Mouse (Mus musculus): ENCODE results near the gene Phf7. TPM values are rescaled to one million over a fixed set of nuclear protein-coding genes. Genes with fewer than 3 reads are reported as not detected.

The Phf7 gene
- polyA plus RNA-seq, 1 experiment from 2014 or later: 13.6 TPM

DNA sequence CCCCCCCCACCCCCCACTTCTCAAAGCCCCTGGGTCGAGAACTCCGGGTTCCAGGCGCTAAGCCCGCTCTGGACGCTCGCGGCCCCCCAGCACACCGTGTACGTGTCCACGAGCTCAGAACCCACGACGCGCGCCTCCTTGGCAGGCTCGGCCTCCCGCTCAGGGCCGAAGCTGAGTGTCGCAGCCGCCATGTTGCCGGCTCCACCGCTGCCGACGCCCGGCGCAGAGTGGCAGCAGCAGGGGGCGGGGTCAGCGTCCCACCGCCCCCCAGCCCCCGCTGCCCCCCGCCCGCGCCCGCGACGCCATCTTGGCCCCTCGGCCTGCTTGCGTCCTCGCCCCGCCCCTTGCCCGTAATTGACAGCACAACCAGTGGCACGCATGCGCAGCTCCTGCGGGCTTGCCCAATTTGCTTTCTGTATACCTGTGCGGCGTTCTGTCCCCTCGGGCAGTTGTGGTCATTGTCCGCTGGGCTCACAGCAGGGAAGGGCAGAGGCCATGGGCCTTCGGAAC, 44.6 kb downstream of the Phf7 start:
- peaks cover 3% of the 10 kb centered on the region; the same call in 1 of the 2 replicates for H3K27me3 ChIP-seq
- ATAC-seq (ENCODE audit: low FRiP score): peak; percentile 60
- under 1% methylated on average over 48 of the region's 48 CpGs for WGBS
- H3K27ac ChIP-seq: peak overlapping the region; percentile 93
- H3K9me3 ChIP-seq: no peaks in the 10 kb centered on the region
- peak overlapping the region; percentile 91 for H3K9ac ChIP-seq
- H3K4me2 ChIP-seq: peak overlapping the region; percentile 99
- H3K4me1 ChIP-seq (replicated peaks): peaks cover 27% of the 10 kb centered on the region
- peak overlapping the region; percentile 72 for H3K4me3 ChIP-seq
- H3K36me3 ChIP-seq: peaks cover 29% of the 10 kb centered on the region

DNA sequence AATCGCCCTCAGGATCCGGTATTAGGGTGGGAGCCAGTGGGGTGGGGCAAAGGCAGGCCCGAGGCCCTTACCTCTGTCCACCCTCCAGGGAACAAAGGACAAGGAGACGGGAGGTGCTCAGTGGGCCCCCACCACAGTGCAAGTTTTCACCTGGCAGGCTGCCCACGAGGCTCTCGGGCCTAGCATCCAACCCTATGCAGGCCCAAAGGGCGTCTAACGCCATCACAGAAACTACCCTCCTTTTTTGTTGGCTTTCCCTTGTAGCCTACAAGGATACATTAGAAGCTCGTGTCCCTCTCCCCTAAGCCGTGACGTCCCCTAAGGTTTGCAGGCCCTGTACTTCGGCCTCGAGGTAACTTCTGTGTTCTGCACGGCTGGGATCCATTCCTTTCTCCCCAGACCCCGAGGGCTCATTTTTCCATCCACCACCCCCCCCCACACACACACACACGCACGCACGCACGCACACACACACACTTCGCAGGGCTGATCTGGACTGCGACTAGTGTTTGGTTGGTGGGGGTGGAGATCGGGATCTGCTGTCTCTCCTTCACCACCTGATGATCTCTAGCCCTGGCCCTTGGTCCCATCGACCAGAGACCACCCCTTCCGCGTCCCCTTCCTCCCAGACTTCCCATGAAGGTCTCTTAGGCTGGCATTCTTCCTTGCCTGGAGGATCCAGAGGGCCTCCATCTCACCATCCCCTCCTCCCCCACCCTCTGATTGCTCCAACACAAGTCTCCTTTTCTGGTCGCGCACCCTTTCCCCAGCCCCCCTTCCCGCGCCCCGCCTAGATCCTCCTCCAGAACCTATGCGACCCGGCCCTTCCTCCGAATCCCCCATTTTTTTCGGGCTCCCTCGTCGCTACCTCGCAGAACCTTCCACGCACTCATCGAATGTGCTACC, 45.3 kb downstream of the Phf7 start:
- peak; percentile 69 for ATAC-seq (ENCODE audit: low FRiP score)
- Histone ChIP-seq H3K4me3 (peak overlapping the region; percentile 72), H3K27me3 (peaks cover 3% of the 10 kb centered on the region; the same call in 1 of the 2 replicates), H3K4me1 (replicated peaks) (peaks cover 30% of the 10 kb centered on the region), H3K4me2 (peak overlapping the region; percentile 99), H3K36me3 (peaks cover 32% of the 10 kb centered on the region), H3K27ac (peak overlapping the region; percentile 93), H3K9ac (peak overlapping the region; percentile 91), H3K9me3 (no peaks in the 10 kb centered on the region)
- WGBS: under 1% methylated on average over 39 of the region's 39 CpGs

DNA sequence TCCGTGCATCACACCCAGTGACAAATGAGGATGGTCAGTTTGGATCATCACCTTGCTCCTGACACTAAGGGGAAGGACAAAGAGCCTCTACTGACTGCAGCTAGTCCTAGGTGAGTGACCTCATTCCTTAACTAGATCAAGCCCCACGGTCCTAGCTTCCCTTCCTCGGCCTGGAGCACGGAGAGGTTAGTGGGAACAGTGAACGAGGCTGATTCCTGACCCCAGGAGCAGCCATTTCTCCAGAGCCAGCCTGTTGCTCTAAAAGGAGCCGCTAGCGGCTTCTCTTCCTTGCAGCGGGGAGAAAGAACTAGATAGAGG, 45.9 kb downstream of the Phf7 start:
- Histone ChIP-seq H3K9ac (peak overlapping the region; percentile 91), H3K27me3 (peaks cover 3% of the 10 kb centered on the region; the same call in 1 of the 2 replicates), H3K4me2 (peak overlapping the region; percentile 99), H3K4me3 (peak overlapping the region; percentile 72), H3K9me3 (no peaks in the 10 kb centered on the region), H3K36me3 (peaks cover 38% of the 10 kb centered on the region), H3K4me1 (replicated peaks) (peaks cover 32% of the 10 kb centered on the region), H3K27ac (peak overlapping the region; percentile 93)
- ATAC-seq (ENCODE audit: low FRiP score): 0 out of 2 replicates have a peak, but pooled peaks have one; percentile 1
- 21% methylated on average over 8 of the region's 8 CpGs for WGBS

DNA sequence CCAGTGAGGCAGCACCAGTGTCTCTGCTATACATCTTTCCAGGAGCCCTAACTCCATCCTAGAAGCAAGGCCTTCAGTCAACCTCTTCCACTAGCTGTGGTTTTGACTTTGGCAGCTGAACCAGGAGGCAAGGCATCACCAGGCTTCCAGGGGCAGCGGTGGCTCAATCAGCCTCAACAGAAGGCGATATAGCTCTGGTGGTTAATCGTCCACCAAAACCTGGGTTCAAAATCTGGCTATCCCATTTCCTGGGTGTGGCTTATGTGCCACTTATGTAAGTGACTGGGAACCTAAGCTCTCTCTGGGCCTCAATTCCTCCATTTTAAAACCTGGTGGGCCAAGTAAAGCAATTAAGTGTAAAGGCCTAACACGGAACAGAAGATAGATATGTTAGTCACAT, 46.3 kb downstream of the Phf7 start:
- H3K9me3 ChIP-seq: no peaks in the 10 kb centered on the region
- peak overlapping the region; percentile 99 for H3K4me2 ChIP-seq
- 80% methylated on average over 4 of the region's 4 CpGs for WGBS
- H3K27ac ChIP-seq: peak overlapping the region; percentile 93
- peak overlapping the region; percentile 72 for H3K4me3 ChIP-seq
- H3K27me3 ChIP-seq: peaks cover 3% of the 10 kb centered on the region; the same call in 1 of the 2 replicates
- H3K9ac ChIP-seq: peak overlapping the region; percentile 91
- H3K4me1 ChIP-seq (replicated peaks): peaks cover 36% of the 10 kb centered on the region
- ATAC-seq (ENCODE audit: low FRiP score): no peak
- H3K36me3 ChIP-seq: peaks cover 42% of the 10 kb centered on the region

DNA sequence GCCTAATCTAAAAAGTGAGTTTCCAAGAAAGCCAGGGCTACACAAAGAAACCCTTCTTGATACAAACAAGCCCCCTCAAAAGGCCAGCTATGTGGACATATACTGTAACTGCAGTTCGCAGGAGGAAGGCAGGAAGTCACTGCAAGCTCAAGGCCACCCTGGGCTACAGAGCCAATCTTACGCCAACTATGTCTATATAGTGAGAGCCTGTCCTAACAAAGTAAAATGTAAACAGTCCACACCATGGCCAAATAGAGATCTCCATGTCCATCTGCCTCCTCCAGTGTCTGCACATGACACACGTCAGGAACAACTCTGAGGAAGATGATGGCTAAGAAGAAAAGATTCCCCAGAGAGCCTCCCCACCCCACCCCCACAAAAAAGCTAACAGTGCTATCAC, 51.1 kb downstream of the Phf7 start:
- Histone ChIP-seq H3K4me3 (no peak overlapping the region), H3K9ac (no peak overlapping the region), H3K36me3 (peaks cover 73% of the 10 kb centered on the region), H3K9me3 (no peaks in the 10 kb centered on the region), H3K4me1 (replicated peaks) (peaks cover 37% of the 10 kb centered on the region), H3K27ac (no peak overlapping the region), H3K27me3 (no peaks in the 10 kb centered on the region), H3K4me2 (no peak overlapping the region)
- ATAC-seq (ENCODE audit: low FRiP score): no peak
- 88% methylated on average over 3 of the region's 3 CpGs for WGBS

DNA sequence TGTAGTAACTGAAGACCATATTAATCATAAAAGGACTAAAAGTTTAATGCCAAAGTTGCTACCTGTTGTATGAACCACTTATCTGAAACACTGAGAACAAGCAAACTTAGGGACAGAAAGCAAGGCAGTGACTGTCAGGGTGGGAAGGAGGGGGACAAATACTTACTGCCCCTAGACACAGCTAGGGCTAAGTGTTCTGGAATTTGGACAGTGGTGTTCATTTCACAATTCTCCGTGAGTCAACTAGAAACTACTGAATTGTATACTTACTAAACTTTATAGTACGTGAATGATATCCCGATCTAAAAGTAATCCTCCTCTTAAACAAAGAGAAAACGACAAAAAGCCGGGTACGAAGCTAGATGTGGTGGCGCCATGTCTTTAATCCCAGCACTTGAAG, 51.5 kb downstream of the Phf7 start:
- peaks cover 34% of the 10 kb centered on the region for H3K4me1 ChIP-seq (replicated peaks)
- no peak overlapping the region for H3K4me3 ChIP-seq
- H3K9me3 ChIP-seq: no peaks in the 10 kb centered on the region
- no peaks in the 10 kb centered on the region for H3K27me3 ChIP-seq
- H3K36me3 ChIP-seq: peaks cover 77% of the 10 kb centered on the region
- H3K9ac ChIP-seq: no peak overlapping the region
- H3K4me2 ChIP-seq: no peak overlapping the region
- 95% methylated on average over 7 of the region's 7 CpGs for WGBS
- ATAC-seq (ENCODE audit: low FRiP score): no peak
- no peak overlapping the region for H3K27ac ChIP-seq

DNA sequence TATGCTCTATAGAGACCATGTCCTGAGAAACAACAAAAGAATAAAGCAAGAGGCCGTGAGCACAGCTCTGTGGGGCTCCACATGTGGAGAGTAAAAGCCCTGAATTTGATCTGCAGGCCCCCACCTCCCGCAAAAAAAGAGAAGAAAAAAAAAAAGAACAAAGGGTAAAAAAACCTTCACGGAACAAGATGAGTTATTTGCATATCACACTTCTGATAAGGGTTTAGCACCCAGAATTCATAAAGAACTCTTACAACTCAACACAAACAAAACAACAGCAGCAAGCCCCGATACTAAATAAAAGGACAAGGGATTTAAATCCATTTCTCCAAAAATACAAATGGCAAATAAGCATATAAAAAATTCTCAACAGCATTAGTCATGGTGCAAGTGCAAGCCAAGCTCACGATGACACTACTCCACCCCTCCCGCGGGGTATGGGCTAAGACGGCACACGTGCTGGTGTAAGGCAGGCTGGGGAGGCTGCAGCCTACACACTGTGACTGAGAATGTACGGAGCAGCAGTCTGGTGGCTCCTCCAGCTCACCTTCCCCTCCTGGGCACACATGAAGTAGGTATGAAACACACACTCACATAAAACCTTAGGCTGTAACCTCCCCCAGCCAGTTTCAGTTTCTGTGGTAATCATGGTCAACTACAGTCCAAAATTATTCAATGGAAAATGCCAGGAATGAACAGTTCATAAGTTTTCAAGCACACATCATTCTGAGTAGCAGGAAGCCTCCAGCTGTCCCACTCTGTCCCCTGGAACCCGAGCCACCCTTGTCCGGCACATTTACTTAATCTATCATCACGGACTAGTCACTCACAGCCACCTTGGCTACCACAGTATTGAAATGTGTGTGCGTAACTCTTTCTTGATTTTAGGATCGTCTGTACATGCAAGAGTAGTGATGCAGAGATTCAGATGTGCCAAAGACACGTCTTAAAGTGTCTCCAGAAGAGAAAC, 53.3 kb downstream of the Phf7 start:
- Histone ChIP-seq H3K4me2 (no peak overlapping the region), H3K27ac (no peak overlapping the region), H3K4me3 (no peak overlapping the region), H3K27me3 (no peaks in the 10 kb centered on the region), H3K4me1 (replicated peaks) (peaks cover 25% of the 10 kb centered on the region), H3K9ac (no peak overlapping the region), H3K36me3 (peaks cover 78% of the 10 kb centered on the region), H3K9me3 (no peaks in the 10 kb centered on the region)
- no peak for ATAC-seq (ENCODE audit: low FRiP score)
- WGBS: 64% methylated on average over 16 of the region's 16 CpGs

DNA sequence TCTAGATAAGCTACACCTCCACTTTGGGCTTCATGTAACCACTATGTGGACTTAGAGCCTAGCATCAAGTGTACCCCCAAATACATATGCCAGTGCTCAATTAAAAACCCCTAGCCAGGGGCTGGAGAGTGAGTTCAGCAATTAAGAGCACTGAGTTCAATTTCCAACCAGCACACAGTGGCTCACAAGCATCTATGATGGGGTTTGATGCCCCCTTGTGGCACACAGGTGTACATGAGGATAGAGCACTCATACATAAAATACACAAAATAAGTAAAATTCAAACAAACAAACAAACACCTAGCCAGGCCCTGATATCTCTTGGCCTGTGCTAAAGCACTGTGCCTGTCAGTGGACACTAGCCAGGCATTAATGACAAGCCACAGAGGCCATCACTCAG, 55.1 kb downstream of the Phf7 start:
- H3K27me3 ChIP-seq: no peaks in the 10 kb centered on the region
- peaks cover 22% of the 10 kb centered on the region for H3K4me1 ChIP-seq (replicated peaks)
- H3K4me3 ChIP-seq: no peak overlapping the region
- H3K4me2 ChIP-seq: no peak overlapping the region
- no peak for ATAC-seq (ENCODE audit: low FRiP score)
- H3K36me3 ChIP-seq: peaks cover 80% of the 10 kb centered on the region
- no peaks in the 10 kb centered on the region for H3K9me3 ChIP-seq
- no peak overlapping the region for H3K9ac ChIP-seq
- no peak overlapping the region for H3K27ac ChIP-seq

DNA sequence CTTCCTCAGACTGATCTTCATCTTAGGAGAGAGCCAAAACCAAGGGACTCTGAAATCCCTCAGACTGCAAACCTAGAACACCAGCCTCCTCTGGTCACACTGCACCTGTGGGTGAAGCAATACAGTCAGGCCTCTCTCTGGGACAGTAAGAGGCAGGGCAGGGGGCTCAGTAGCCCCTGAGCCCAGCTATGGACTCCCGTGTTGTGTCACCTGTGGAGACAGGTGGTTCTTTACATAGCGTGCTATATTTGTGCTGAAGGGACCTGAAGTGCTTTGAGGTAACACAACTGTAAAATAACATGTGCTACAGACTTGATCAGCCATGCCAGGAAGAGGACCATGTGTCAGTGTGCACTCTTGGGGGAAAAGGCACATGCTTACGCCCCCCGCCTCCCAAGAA, 55.6 kb downstream of the Phf7 start:
- no peak for ATAC-seq (ENCODE audit: low FRiP score)
- H3K4me1 ChIP-seq (replicated peaks): peaks cover 22% of the 10 kb centered on the region
- H3K9ac ChIP-seq: no peak overlapping the region
- H3K4me3 ChIP-seq: no peak overlapping the region
- H3K27me3 ChIP-seq: no peaks in the 10 kb centered on the region
- WGBS: 96% methylated on average over 4 of the region's 4 CpGs
- no peak overlapping the region for H3K4me2 ChIP-seq
- no peaks in the 10 kb centered on the region for H3K9me3 ChIP-seq
- H3K27ac ChIP-seq: no peak overlapping the region
- peaks cover 82% of the 10 kb centered on the region for H3K36me3 ChIP-seq

DNA sequence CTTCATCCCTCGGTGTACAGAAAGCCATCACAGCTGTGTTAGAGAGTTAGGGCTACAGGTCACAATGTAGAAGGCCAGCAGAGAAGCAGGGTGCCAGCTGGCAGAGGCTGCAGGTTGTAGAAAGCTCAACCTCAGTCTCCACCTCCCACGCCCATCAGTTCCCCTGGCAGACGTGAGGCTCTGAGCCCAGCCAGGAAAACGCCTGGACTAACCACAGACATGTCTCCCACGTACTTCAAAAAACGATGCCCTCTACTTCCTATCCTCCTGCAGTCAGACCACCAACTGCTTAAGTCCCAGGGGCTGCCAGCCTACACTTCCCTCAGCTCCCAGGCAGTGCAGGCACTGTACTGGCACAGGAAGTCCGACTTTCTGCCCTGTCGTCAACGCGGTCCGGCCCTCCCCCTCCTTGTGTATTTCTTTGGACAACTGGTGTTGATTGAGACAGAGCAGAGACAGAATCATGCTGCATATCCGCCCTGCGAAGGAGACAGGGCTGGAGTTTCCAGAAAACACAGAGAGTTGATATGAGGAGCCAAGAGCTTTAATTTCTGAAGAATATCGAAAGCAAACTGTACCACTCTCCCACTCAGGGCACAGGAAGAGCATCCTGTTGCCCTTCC, 56.1 kb downstream of the Phf7 start:
- Histone ChIP-seq H3K4me1 (replicated peaks) (peaks cover 18% of the 10 kb centered on the region), H3K4me3 (no peak overlapping the region), H3K9ac (no peak overlapping the region), H3K9me3 (no peaks in the 10 kb centered on the region), H3K27me3 (no peaks in the 10 kb centered on the region), H3K27ac (no peak overlapping the region), H3K4me2 (no peak overlapping the region), H3K36me3 (peaks cover 82% of the 10 kb centered on the region)
- no peak for ATAC-seq (ENCODE audit: low FRiP score)
- 85% methylated on average over 14 of the region's 14 CpGs for WGBS

DNA sequence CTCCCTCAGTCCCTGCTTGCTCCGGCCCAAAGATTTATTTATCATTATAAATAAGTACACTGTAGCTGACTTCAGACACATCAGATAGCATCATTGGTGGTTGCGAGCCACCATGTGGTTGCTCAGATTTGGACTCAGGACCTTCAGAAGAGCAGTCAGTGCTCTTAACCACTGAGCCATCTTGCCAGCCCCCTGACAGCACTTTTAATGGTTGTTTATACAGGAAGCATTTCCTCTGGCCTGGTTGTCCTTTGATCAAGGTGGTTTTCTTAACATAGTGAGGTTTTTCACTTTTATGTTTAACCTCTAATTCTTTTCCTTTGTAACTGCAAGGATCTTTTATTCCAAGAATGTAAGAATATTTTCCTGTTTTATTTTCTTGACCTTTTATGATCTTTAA, 56.7 kb downstream of the Phf7 start:
- no peak overlapping the region for H3K4me2 ChIP-seq
- peaks cover 16% of the 10 kb centered on the region for H3K4me1 ChIP-seq (replicated peaks)
- no peak overlapping the region for H3K4me3 ChIP-seq
- WGBS: 93% methylated on average over 2 of the region's 2 CpGs
- no peaks in the 10 kb centered on the region for H3K9me3 ChIP-seq
- ATAC-seq (ENCODE audit: low FRiP score): no peak
- H3K9ac ChIP-seq: no peak overlapping the region
- no peak overlapping the region for H3K27ac ChIP-seq
- H3K27me3 ChIP-seq: no peaks in the 10 kb centered on the region
- H3K36me3 ChIP-seq: peaks cover 82% of the 10 kb centered on the region

DNA sequence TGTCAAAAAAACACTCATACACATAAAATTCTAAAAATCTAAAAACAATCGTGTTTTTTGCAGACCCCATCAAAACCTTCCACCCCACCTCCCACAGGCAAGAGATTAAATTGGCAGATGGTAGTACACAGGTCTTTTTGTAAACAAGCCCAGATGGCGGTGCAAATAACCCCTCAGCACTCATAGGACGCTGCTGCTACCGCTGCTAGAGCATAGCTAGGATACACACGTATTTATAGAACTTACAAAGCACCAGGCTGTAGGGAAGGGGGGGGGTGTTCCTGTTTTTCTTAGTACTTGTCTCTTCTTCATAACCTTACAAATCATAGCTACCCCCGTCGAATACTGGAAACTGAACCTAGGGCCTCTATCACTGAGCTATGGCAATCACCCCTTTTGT, 57.3 kb downstream of the Phf7 start:
- peaks cover 14% of the 10 kb centered on the region for H3K4me1 ChIP-seq (replicated peaks)
- H3K36me3 ChIP-seq: peaks cover 83% of the 10 kb centered on the region
- no peak overlapping the region for H3K4me2 ChIP-seq
- no peak for ATAC-seq (ENCODE audit: low FRiP score)
- no peaks in the 10 kb centered on the region for H3K27me3 ChIP-seq
- 88% methylated on average over 7 of the region's 7 CpGs for WGBS
- no peak overlapping the region for H3K27ac ChIP-seq
- no peak overlapping the region for H3K9ac ChIP-seq
- no peaks in the 10 kb centered on the region for H3K9me3 ChIP-seq
- H3K4me3 ChIP-seq: no peak overlapping the region
